Mouse (Mus musculus) ES-E14 (cell line): ENCODE data around the gene Tpst1.

Source experiments
- HCFC1 ChIP-seq: IDR thresholded peaks from 2 replicates; pipeline ENCODE4 v1.6.1; 2012; ENCODE audit warnings: low read length, inconsistent platforms, borderline replicate concordance; ENCODE audit not compliant: insufficient read depth
- ZC3H11A ChIP-seq: IDR thresholded peaks from 2 replicates; pipeline ENCODE4 v1.6.1; 2012; ENCODE audit warnings: low read depth, mild to moderate bottlenecking, inconsistent platforms, low read length, borderline replicate concordance
- ZNF384 ChIP-seq: IDR thresholded peaks from 2 replicates; pipeline ENCODE4 v1.6.1; 2012; ENCODE audit warnings: low read depth, low read length, inconsistent platforms

DNA sequence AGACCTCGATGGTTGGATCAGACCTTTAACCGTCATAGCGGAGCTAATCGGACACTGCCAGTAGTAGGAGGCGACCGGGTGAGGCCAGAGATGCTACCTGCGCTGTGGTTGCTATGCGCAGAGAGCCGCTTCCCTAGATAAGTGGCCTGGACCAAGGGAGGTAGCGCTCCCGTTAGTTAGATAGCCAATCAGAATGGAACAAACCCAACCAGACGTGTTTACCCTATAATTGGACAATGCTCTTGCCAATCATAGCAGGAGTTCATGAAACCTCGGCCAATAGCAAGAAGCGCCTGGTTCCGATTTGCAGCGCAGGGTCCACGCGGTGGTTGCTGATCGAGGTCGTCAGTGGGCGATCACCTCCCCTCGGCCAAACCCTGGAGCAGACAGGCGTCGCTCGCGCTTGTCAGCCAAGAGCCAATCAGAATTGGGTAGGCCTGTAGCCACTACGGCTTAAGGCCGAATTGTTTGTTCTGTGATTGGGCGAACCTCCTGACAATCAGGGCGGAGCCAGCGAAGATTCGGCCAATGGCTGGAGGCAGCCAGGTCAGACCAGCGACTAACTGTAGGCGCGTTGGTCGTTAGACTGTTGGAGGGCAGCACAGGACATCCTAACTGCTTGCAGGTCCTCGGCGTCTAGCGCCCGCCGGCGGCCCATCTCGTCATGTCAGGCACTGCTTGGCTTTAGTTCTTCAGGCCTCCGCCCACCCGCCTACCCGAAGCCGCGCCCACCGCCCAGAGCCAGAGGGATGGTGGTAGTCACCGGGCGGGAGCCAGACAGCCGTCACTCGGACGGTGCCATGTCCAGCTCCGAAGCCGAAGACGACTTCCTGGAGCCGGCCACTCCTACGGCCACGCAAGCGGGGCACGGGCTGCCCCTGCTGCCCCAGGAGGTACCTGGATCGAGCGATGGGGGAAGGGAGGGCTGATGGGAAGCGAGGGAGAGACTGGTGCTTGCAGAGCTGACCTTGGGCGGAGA, 71.5 kb downstream of the Tpst1 start, which contains the start of gene Kctd7:
- TF ChIP-seq ZNF384 (no peak), ZC3H11A (no peak; the same call in 1 of the 2 replicates), HCFC1 (0 out of 2 replicates have a peak, but pooled peaks have one; percentile 44)
